Mouse (Mus musculus): ENCODE data around the gene Gmip.

- TF ChIP-seq CEBPB (IDR thresholded peaks at IDR 0.05; ENCODE audit: insufficient read depth, poor library complexity, severe bottlenecking), result no peak
- TF ChIP-seq POLR2AphosphoS2 (IDR thresholded peaks at IDR 0.05; ENCODE audit: insufficient read length, low read depth), result no peak
These were observed 3.0 kb upstream of the Gmip start for GRCm38 (mm10) chr8:69805491-69805890.
